Mouse (Mus musculus): ENCODE measurements at regions not wholly inside any gene's neighbourhood (a gene's known extent, or its start where the extent isn't known, plus 50 kb on each side); places are given as distances from the start of the nearest gene placed in this dataset.

DNA sequence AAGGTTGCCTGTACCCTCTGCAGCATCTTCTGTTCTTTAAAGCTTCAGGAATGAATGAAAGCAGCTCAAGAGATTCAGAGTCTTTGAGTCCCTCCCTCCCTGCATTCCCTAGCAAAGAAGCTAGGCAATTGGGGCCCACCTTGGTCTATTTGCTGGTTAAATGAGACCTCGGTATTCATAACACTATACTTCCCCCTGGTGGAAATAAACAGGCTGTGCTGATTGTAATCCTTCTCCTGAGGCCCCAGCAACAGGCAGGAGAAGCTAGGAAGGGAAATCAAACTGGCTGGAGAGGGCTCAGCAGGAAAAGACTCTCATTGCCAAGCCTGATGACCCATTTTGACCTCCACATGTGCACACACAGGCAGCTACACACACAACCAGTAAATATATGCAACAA is 137.1 kb downstream of the Sh3bp4 start:
- no peak for DNase-seq (ENCODE audit: low spot score)

DNA sequence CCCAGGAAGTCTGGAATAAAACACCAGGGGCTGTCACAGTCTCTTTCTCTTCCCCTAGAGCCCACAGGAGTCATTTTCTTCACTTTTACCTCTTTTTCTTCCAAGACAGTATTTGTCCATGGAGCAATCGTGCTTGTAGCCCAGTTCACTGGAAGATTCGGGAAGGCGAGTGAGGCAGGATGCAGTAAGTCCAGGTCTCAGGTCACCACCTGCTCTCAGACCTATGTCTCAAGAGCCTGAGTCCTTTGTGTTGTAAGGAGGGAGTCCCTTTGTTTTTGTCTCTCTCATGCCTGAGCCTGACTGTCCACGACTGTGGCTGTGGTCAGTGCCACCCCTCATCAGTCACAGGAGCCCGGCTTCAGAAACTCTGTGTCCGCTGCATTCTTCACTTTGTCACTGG is 140.9 kb downstream of the Sh3bp4 start:
- DNase-seq (ENCODE audit: low spot score) = no peak

DNA sequence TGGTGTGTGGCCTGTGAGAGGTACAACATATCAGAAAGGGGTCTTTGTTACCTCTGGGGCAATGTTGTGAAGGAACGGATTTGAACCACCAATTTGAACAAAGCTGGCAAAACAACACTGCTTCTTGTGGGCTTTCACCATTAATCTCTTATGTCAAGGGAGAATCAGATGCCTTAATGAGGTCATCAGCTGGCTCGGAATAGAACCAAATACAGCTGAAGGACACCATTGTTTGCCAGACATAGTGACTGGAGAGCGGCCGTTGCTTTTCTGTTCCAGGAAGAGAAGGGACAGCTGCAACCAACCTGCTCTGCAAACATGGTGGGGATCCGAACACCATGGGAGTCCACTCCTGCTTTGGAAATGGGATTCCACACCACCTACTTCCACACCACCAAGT is 158.2 kb downstream of the Sh3bp4 start:
- no peak for DNase-seq (ENCODE audit: low spot score)

DNA sequence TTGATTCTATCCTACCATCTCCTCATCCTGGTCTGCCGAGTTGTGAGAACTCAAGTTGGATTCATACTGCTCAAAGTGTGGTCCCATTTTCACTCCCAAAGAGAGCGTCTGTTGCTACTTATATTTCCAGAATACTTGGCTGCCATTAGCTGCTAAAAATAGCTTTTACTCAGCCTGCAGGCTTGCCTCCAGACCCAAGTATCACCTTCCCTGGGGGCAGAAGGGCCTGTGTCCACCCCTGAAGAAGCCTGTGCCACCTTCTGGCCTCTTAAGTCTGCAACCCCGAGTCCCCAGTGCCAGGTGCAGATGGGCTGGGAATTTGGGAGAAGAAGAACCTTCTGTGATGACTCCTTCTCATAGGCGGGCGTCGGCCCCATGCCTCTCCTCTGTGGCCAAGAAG is 161.5 kb downstream of the Sh3bp4 start:
- no peak for DNase-seq (ENCODE audit: low spot score)

DNA sequence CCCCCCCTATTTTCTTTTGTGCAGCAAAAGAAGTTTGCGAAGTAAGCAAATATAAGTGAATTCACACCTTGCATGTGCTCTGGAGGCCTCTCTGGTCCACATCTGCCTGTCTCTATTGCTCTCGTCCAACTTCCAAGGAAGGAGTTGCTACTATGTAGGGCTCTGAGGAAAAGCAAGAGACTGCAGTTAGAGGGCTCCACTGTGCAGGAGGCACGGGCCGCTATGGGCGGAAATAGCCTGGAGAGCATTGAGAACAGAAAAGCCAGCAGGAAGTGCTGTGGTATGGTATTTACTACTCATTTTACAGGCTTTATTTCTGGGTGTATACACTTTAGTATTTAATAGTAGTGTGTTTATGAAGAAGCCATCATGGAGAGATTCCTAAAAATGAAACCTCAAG is 162.2 kb downstream of the Sh3bp4 start:
- DNase-seq (ENCODE audit: low spot score) = no peak

DNA sequence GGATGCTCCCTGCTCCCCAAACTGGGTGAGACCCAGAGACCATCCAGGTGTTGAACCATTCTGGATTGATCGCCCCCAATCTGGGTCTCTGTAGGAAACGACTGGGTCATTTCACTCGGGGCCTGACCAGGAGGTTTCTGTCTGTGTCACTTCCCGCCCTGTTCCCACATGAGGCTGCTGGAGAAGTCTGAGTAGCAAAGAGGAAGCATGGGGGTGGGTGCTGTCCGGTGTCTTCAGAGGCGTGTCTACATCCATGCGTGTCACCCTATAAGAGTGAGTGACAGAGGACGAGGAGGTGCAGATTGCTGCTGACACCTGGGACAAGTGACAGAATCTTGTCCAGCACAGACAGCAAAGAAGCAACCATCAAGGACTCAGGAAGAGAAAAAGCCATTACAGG is 164.7 kb downstream of the Sh3bp4 start:
- DNase-seq (ENCODE audit: low spot score) = no peak

DNA sequence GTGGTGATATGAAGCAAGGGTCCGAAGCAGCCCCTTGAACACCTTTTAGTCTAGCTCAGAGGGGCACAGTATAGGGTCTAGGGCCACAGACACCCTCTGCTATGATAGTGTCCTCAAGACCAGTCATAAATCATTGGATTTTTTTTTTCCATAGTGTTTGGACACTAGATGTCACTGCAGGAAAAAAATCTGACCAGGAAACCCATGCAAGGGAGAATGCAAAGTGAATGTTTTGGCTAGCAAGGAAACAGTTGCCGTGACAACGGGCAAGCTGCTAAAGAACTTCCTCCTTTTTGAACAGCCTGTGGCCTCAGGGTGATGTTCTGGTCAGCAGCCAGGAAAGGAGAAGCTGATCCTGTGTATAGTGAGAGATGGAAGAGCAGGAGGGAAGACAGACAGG is 165.1 kb downstream of the Sh3bp4 start:
- DNase-seq (ENCODE audit: low spot score) = peak; percentile 9

DNA sequence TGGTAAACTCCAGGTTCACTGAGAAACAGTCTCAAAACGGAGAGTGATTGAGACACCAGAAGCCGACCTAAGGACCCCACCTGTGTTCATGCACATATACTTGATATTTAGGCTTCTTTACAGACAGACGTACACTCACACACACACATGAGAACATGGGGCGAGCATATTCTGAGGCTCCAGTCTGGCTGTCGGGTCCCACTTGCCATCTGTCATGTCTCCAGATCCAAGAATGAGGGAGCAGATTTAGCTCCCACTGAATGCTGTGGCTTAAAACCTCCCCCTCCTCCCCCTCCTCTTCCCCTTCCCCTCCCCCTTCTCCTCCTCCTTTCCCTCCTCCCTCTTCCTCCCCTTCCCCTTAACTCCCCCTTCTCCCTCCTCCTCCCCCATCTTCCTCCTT is 167.5 kb downstream of the Sh3bp4 start:
- no peak for DNase-seq (ENCODE audit: low spot score)

DNA sequence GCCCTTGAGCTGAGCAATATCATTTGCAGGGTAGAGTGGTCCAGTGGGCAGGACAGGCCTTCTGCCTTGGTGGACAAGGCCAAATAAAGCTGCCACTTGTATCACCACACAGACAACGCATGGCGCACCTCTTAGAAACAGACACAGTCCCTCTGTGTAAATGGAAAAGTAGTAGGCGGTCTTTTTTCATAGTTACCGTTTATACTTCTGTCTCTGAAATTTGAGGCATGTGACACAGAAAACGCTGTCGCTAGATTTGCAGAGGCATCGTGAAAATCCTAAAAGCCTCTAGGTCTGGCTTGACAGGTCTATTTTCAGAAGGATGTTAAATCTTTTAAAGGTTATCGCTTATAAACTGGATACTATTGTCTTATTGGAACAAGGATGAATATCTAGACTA is 174.4 kb downstream of the Sh3bp4 start:
- DNase-seq (ENCODE audit: low spot score) = no peak

DNA sequence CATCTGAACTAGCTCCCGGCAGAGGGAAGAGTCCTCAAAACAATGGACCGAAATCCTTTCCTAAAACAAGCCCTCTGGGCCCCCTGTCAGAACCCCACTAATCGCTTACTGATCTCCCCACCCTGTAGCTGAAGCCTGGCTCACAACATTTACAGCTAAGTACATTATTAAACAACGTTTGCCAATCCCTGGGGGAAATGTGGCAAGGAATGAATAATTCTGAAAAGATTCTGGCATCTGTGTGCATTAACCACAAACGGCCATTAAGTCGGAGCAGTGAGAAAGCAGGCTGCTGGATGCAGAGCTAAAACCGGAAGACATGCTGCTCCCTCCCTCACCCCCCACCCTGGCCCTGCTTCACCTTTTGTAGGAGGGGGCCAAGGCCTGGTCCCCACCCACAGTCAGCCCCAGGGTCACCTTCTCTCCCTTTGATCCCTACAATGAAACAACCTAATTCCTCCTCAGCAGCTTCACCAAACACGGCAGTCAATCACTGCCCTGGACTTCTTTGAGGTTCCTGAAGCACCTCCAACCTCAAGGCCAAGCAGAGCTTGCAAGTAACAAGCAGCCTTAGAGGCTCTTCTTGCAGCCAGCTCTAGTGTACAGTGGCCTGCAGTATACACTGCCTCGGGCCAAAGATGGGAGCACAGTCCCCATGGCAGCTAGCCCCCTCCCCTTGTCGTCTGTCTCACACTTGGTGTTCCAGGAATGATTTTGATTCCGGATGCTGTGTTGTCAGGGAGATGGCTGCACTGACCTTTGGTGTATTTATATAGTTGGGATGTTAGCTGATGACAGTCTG is 175.2 kb downstream of the Sh3bp4 start:
- DNase-seq (ENCODE audit: low spot score) = no peak

DNA sequence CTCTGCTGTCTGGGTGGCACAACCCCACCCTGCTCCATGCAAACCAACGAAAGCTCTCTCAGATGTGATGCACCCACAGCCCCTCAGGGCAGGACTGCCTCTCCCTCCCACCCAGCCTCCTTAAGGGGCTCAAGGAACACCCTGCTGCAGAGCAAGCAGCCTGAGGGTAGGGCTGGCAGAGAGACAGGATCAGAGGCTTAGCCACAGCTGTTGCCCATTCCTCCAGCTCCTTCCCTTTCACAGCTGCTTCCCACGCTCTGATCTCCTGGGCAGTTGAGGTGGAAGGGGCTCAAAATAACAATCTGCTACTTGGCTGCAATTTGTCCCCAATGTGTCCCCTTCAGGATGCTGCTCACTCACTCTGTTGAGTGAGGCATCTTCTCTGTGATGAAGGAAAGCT is 181.5 kb downstream of the Sh3bp4 start:
- DNase-seq (ENCODE audit: low spot score) = no peak

DNA sequence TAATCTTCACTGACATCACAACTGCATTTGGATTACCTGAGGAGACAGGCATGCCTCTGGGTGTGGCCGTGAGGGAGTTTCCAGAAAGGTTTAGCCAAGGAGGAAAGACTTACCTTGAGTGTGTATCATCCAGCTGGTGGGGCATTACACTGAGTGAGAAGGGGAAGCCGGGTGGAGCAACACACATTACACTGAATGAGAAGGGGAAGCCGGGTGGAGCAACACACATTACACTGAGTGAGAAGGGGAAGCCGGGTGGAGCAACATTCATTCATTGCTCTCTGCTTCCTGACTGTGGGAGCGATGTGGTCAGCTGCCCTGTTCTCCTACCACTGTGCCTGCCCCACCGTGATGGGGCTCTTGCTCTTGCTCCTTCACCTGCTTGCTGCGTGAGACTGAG is 182.3 kb downstream of the Sh3bp4 start:
- no peak for DNase-seq (ENCODE audit: low spot score)

DNA sequence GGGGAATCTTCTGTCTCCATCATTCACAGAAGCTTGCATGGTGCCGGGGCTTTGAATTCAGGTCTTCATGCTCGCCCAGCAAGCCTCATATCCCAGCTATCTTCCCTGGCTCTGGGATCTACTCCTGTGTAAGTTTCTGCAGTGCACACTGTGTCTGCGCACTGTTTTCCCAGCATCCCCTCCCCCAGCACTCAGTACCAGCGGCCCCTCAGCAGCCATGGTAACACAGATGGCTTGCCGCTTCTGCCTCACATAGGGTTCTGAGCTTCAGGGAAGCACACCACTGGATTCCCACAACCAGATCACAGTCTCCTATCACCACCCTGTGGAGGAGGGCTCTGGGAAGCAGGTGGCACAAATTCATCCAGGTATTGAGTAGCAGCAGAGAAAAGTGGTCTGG is 187.7 kb downstream of the Sh3bp4 start:
- no peak for DNase-seq (ENCODE audit: low spot score)

DNA sequence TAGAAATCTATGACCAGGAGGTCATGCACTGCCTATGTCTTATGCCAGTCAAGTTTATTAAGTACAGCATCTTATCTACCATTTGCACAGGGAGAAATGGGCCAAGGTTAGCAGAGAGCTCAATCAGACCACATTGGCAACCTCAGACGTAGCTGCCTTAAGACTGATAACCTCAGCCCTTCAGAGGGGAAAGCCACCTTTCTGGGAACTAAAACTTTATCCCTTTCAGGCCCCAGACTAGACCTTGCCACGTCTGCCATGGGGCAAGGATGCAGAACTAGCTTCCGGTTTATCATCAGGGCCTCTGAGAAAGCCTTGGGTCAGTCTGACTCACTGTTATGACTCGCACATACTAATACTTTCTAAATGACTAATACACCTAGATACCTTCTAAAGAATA is 188.8 kb upstream of the Agap1 start:
- DNase-seq (ENCODE audit: low spot score) = no peak

DNA sequence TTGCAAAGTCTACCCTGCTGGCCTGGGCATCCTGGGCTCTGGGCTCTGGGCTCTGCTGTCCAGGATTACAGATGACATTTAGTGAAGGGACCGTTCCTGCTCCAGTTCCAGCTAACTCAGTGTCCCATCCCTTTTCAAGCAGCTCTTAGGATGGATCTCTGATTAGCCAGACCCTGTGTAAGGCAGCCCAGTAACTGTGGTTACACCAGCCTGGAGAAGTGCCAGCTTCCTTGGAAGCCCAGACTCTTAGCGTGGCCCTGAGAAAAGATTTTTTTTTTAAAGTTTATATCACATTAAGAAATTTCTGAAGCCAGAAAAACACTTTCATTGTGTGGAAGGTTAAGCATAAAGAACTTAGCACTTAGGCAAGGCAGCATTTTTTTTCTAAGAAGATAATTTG is 185.8 kb upstream of the Agap1 start:
- DNase-seq (ENCODE audit: low spot score) = no peak

DNA sequence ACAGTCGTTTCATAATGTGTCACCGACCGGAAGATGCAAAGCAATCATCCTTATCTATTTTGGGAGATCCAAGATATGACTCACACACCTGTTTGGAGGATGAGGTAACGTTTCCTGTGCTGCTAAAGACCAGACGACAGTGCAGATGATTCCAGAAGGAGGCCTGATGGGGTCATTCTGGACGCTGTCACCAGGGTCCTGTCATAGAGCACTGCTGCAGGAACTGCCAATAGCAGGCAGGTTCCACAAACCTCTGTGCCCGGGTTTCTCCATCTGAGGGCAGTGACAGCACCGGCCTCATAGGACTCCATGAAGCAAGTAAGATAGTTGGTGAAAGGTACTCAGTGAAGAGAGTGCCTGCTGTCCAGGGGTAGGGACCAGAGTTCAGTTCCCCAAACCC is 182.9 kb upstream of the Agap1 start:
- no peak for DNase-seq (ENCODE audit: low spot score)

DNA sequence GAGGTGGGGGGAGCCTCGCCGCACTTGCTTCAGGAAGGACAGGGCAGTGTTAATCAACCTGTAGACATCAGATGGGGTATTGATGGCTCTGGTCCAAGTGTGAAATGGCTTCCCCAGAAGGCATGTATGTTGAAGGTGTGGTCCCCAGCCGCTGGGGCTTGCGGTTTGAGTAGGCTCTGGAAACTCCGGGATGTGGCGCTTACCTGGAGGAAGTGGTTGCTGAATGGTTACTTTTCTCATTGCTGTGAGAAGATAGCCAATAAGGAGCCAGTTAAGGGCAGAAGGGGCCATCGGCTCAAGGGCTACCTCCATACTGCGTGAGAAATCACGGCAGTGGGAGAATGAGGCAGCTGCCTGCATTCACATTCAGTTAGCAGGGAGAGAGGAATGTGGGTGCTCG is 181.6 kb upstream of the Agap1 start:
- DNase-seq (ENCODE audit: low spot score) = no peak

DNA sequence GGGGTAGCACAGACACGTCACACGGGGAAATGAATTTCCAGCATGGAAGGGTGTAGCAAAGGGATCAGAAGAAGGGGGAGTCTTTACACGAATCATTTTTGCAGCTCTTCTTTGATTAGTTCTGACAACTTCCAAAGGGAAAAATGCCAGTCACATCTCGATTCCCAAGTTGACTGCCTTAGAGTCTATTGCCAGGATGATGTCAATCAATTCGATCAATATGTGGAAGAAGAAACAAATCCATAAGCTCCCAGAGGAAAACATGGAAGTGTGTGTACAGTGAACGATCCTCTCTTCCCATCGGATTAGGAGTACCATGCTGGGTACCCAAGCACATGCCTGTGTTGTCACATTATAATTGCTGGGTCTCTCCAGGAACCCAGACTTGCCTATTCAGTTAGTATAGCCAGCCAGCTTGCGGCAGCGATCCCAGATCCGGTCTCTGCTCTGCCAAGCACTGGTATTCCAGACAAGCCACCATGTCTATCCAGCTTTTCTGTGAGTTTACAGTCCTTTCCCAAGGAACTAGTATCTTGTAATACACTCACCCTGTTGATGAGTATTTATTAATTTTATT is 180.7 kb upstream of the Agap1 start:
- no peak for DNase-seq (ENCODE audit: low spot score)

DNA sequence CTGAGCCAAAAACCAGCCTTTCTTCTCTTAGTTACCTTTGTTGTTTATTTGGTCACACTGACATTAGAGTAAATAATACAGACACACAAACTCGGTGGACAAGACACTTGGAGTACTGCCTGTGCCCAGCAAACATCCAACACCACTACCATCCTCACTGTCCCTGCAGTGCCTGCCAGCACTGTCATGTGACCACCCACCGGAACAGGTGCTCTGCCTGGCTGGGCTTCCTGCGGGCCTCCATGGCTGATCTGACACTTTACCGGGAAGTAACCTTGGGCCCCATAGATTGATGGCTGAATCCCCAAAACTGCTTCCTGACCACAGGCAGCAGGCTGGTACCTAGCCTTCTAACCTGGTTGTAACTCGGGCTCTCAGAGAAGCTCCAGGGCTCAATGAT is 175.2 kb upstream of the Agap1 start:
- DNase-seq (ENCODE audit: low spot score) = no peak

DNA sequence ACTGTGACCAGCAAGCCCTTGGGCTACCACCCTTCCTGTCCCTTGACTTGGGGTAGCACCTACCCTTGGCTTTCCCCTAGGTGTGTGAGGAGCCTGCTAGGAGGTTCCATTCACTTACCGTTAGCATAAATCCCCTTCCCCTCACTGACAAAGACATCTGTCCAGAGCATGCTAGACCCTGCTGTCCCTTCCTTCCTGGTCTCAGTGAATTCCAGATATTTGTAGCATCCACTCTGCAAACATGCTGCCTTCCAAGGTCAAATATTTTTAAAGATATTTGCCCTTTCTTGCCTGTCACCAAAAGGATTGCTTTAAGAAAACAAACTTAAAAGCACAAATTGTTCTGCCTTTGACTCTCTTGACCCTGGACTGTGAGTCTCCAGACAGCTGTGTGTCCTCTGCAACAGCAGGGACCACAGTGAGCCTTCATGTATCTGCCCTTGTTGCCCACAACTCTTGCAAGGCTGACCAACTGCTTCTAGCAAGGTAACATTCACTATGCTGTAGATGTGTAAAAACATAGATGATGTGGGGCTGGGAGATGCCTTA is 173.4 kb upstream of the Agap1 start:
- DNase-seq (ENCODE audit: low spot score) = no peak

DNA sequence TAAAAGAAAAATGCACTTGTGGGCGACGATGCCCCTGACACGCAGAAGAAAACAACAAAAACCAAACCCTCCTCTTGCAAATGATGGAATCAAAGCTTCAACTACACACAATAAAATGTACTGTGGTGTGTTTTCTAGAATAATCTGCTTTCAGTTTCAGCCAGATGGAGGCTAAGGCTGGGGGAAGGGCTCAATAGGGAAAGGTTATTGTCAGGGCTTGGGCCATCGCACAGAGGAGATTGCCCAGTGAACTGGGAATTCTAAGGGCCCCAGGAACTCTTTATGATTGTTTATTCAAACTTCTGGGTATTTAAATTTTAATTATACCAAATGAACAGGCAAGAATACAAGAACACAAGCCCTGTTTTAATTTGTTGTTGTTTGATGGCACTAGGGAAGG is 169.6 kb upstream of the Agap1 start:
- no peak for DNase-seq (ENCODE audit: low spot score)

DNA sequence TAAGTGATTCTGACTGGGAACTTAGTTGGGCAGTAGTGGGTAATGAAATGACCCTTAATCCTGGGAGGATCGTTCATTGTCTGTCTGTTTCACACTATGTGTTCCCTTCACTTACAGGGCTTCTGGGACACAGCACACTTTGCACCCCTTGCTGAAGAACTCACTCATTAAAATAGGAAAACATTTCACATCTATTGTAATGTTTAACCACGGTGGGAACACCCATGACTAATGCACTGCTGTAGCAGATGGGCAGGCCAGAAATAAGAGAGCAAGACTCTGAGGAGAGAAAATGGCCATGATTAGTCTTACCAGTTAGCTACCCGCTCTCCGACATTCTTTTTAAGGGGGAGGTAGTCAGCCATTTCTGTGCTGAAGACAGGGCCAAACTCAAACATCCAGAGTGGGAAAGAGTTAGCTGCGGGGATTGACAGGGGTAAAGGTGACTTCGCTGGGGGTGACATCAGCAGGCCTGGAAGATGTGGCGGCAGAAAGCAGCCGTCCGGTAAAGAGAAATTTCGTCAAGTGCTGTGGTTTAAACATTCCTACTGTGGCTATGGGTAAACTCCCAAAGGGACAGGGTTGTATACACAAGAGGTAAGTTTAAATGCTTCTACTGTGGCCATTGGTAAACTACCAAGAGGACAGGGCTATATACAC is 167.3 kb upstream of the Agap1 start:
- no peak for DNase-seq (ENCODE audit: low spot score)

DNA sequence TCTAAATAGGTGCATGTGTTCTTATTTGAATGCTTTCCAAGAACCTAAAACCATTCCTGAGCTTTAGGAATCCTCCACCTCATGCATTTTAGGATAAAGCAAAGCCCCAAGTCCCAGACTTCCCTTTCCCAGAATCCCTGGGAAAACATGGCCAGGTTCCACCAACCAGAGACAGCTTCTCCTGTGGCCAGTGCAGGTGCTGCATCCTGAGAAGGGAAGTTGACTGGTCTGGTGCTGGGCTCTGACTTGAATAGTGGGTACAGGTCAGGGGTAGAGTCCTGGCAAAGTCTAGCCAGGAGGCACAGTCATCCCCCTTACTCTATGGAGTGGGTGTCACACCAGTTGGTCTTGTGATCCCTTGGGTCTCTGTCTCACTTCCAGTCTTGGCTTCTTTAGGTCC is 166.6 kb upstream of the Agap1 start:
- no peak for DNase-seq (ENCODE audit: low spot score)
